Mouse (Mus musculus) ES-E14 (cell line): ENCODE data around the gene 4933406M09Rik.

Experiments
- HCFC1 ChIP-seq: IDR thresholded peaks from 2 replicates; pipeline ENCODE4 v1.6.1; 2012; ENCODE audit warnings: low read length, inconsistent platforms, borderline replicate concordance; ENCODE audit not compliant: insufficient read depth
- ZC3H11A ChIP-seq: IDR thresholded peaks from 2 replicates; pipeline ENCODE4 v1.6.1; 2012; ENCODE audit warnings: low read depth, mild to moderate bottlenecking, inconsistent platforms, low read length, borderline replicate concordance
- ZNF384 ChIP-seq: IDR thresholded peaks from 2 replicates; pipeline ENCODE4 v1.6.1; 2012; ENCODE audit warnings: low read depth, low read length, inconsistent platforms

DNA sequence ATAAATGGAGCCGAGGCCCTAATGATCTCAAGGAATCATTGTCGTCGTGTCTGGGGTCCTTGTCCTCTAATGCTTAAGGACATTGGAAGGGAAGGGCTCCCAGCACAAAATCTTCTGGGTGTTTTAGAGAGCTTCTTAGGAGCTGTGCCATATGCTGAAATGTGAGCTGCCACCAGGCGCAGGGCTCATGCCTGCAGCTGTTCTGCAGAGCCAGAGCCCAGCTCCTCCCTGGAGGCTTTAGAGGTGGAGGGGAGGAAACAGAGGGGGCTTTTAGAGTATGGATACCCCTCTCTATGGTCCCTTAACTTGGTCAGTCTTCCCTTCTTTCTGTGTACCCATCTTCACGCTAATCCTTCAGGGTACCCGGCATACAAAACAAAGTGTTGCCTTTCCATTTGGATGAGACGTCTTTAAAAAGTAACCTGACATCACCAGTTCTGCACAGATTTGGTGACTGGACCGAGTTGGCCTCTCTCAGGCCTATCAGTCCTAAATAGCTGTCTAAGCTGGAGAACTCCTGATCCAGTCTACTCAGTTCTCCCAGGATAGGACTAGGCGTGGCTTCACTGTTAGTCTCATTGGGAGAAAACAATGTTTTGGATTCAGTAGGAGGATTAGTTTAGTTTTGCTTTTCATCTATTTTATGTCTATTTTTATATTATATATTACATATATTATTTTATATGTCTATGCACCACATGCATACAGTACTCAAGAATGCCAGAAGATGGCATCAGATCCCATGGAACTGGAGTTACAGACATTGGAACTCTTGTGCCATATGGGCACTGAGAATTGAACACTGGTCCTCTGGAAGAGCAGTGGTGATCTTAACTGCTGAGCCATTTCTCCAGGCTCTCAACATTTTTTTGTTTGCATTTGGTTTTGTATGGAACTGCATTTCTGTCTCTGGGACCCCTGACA, 26.2 kb downstream of the 4933406M09Rik start:
- TF ChIP-seq HCFC1 (no peak), ZNF384 (no peak), ZC3H11A (no peak)
